In genomic region chr6:10969841-10970536, GRCm38 (mm10) we compare ENCODE assay signal across 7 mouse cellular contexts.
A peak's percentile ranks its signal among the peaks of the same experiment; 100 is the strongest.
DNase-seq lines count a peak whose midpoint lies in the region; ATAC-seq lines count a peak whose summit lies in the region.

No protein-coding gene starts in this region.

- no peaks in the 10 kb centered on the region for H3K9me3 ChIP-seq in hindbrain, embryonic 14.5 days (ENCODE audit: control insufficient read depth, low read length)
- no peaks in the 10 kb centered on the region for H3K9me3 ChIP-seq in limb, embryonic 13.5 days

- WGBS in hindbrain, embryonic 14.5 days: 11% methylated on average over 7 of the region's 7 CpGs
- WGBS in limb, embryonic 13.5 days: 25% methylated on average over 7 of the region's 7 CpGs

- H3K9ac ChIP-seq in hindbrain, embryonic 14.5 days: peak overlapping the region; percentile 40
- no peak overlapping the region for H3K9ac ChIP-seq in limb, embryonic 13.5 days

- peak overlapping the region; percentile 77 for H3K27ac ChIP-seq in hindbrain, embryonic 14.5 days
- no peak overlapping the region for H3K27ac ChIP-seq in limb, embryonic 13.5 days

- ATAC-seq in hindbrain, embryonic 14.5 days (ENCODE audit: low FRiP score): peak; percentile 93
- no peak for ATAC-seq in limb, embryonic 13.5 days (ENCODE audit: low FRiP score, low read depth)

- DNase-seq in brain, embryonic 18.5 days (ENCODE audit: low read depth, low spot score): peak; percentile 66
- DNase-seq in cerebellum, postnatal 4 days (ENCODE audit: low spot score in 2 of 2): peak; percentile 26 to 57
- peak; percentile 72 for DNase-seq in hindbrain, embryonic 14.5 days (ENCODE audit: low spot score)
- no peak for DNase-seq in liver
- DNase-seq in spleen, adult 18-20 months: no peak
- no peak for DNase-seq in spleen, postnatal 4 days (ENCODE audit: low spot score in 2 of 2)

- H3K27me3 ChIP-seq in hindbrain, embryonic 14.5 days (ENCODE audit: control insufficient read depth, insufficient read depth, low read length): no peaks in the 10 kb centered on the region
- H3K27me3 ChIP-seq in limb, embryonic 13.5 days: no peaks in the 10 kb centered on the region

- H3K36me3 ChIP-seq in hindbrain, embryonic 14.5 days (replicated peaks; ENCODE audit: control insufficient read depth, insufficient read depth): no peaks in the 10 kb centered on the region
- no peaks in the 10 kb centered on the region for H3K36me3 ChIP-seq in limb, embryonic 13.5 days

- peaks cover 12% of the 10 kb centered on the region for H3K4me1 ChIP-seq in hindbrain, embryonic 14.5 days (replicated peaks; ENCODE audit: control insufficient read depth, insufficient read depth, low read length)
- H3K4me1 ChIP-seq in limb, embryonic 13.5 days: peaks cover 14% of the 10 kb centered on the region

- H3K4me3 ChIP-seq in hindbrain, embryonic 14.5 days (replicated peaks; ENCODE audit: low read length): no peak overlapping the region
- no peak overlapping the region for H3K4me3 ChIP-seq in limb, embryonic 13.5 days

- H3K4me2 ChIP-seq in hindbrain, embryonic 14.5 days (replicated peaks): peak overlapping the region; percentile 41
- H3K4me2 ChIP-seq in limb, embryonic 13.5 days (replicated peaks): 0 out of 2 replicates have a peak overlapping the region, but pooled peaks have one; percentile 7

Comparison
In these comparisons a context has a peak if more than half of its experiments do, and no peak if none do; other contexts are left out.
1. DNase-seq: peak in brain, embryonic 18.5 days (single experiment), cerebellum, postnatal 4 days (2 of 2) and hindbrain, embryonic 14.5 days (single experiment); none in liver (single experiment), spleen, adult 18-20 months (0 of 2) and spleen, postnatal 4 days (0 of 2).